Mouse (Mus musculus): ENCODE data around the gene Cenpl. TPM values are rescaled to one million over a fixed set of nuclear protein-coding genes. Genes with fewer than 3 reads are reported as not detected.
"Not testable (repeated sequence)": the region's sequence is repeated elsewhere in the genome, so short reads cannot be mapped to it uniquely, and the experiment has no call there.

The Cenpl gene
- 1 to 10 TPM; 1.9 to 2.2 TPM for total RNA-seq (2021)
- long read RNA-seq, experiment 1, partial matches to known transcripts: 1 of 1 reads
- long read RNA-seq, experiment 1, other reads (novel, unspliced or antisense): 0 of 1 reads
- long read RNA-seq, experiment 2, partial matches to known transcripts: 0 of 2 reads
- long read RNA-seq, experiment 2, other reads (novel, unspliced or antisense): 1 of 2 reads

GRCm38 (mm10) chr1:161070352-161071271 lies at the start of gene Cenpl, which contains the start of gene Dars2:
Cenpl (plus strand) TSS chr1:161070713.
Dars2 (minus strand) TSS chr1:161070658.
- DNase-seq: peak; percentile 94 to 96
- intact Hi-C loops (cut with DNase I): loop anchor here (5.0 to 10.0 kb wide), 2 partner anchors 62 to 124 kb away; partner anchors contain the start of gene Klhl20

GRCm38 (mm10) chr1:161025410-161026210 lies 44.9 kb upstream of the Cenpl start:
- intact Hi-C loops (cut with DNase I): no loop called here
- no peak for DNase-seq

GRCm38 (mm10) chr1:161027196-161027595 lies 43.3 kb upstream of the Cenpl start:
- intact Hi-C loops (cut with DNase I): no loop called here
- no peak for DNase-seq

GRCm38 (mm10) chr1:161028427-161028826 lies 42.1 kb upstream of the Cenpl start:
- intact Hi-C loops (cut with DNase I); DNase-seq: not testable (repeated sequence)

- DNase-seq: no peak
- intact Hi-C loops (cut with DNase I): loop anchor here (10.0 kb wide), 1 partner anchor 815 kb away; the partner anchor contains the start of gene Cacybp
Observed at GRCm38 (mm10) chr1:161030058-161030457, 40.5 kb upstream of the Cenpl start.

GRCm38 (mm10) chr1:161031881-161032280 lies 38.6 kb upstream of the Cenpl start:
- no peak for DNase-seq
- intact Hi-C loops (cut with DNase I): loop anchor here (10.0 kb wide), 1 partner anchor 817 kb away; the partner anchor contains the start of gene Cacybp

GRCm38 (mm10) chr1:161032345-161032744 lies 38.2 kb upstream of the Cenpl start:
- DNase-seq: no peak
- intact Hi-C loops (cut with DNase I): loop anchor here (10.0 kb wide), 1 partner anchor 818 kb away; the partner anchor contains the start of gene Cacybp

- intact Hi-C loops (cut with DNase I): loop anchor here (10.0 kb wide), 1 partner anchor 819 kb away; the partner anchor contains the start of gene Cacybp
- no peak for DNase-seq
Observed at GRCm38 (mm10) chr1:161033856-161034434, 36.6 kb upstream of the Cenpl start.

GRCm38 (mm10) chr1:161034435-161035280 lies 35.9 kb upstream of the Cenpl start, which contains the start of gene Zbtb37:
Zbtb37 (minus strand) TSS chr1:161034849.
- DNase-seq: peak; percentile 97 to 98
- intact Hi-C loops (cut with DNase I): loop anchor here (5.0 to 10.0 kb wide), 2 partner anchors 98 to 820 kb away; partner anchors contain the start of genes Cacybp and Klhl20

- intact Hi-C loops (cut with DNase I): loop anchor here (5.0 to 10.0 kb wide), 2 partner anchors 97 to 821 kb away; partner anchors contain the start of genes Cacybp and Klhl20
- peak in 1 of 2 experiments; percentile 50 for DNase-seq
Observed at GRCm38 (mm10) chr1:161035281-161035785, 35.2 kb upstream of the Cenpl start.

- intact Hi-C loops (cut with DNase I): loop anchor here (5.0 to 10.0 kb wide), 2 partner anchors 96 to 821 kb away; partner anchors contain the start of genes Cacybp and Klhl20
Observed at GRCm38 (mm10) chr1:161035786-161036404, 34.6 kb upstream of the Cenpl start.

GRCm38 (mm10) chr1:161036411-161036841 lies 34.1 kb upstream of the Cenpl start:
- DNase-seq: no peak
- intact Hi-C loops (cut with DNase I): loop anchor here (5.0 to 10.0 kb wide), 2 partner anchors 96 to 822 kb away; partner anchors contain the start of genes Cacybp and Klhl20

More at GRCm38 (mm10) chr1:161035786-161036404, 34.6 kb upstream of the Cenpl start:
- no peak for DNase-seq

GRCm38 (mm10) chr1:161037026-161037425 lies 33.5 kb upstream of the Cenpl start:
- intact Hi-C loops (cut with DNase I): loop anchor here (5.0 to 10.0 kb wide), 2 partner anchors 95 to 822 kb away; partner anchors contain the start of genes Cacybp and Klhl20
- no peak for DNase-seq

- intact Hi-C loops (cut with DNase I): loop anchor here (5.0 to 10.0 kb wide), 2 partner anchors 95 to 823 kb away; partner anchors contain the start of genes Cacybp and Klhl20
- no peak for DNase-seq
Observed at GRCm38 (mm10) chr1:161037599-161037998, 32.9 kb upstream of the Cenpl start.

- intact Hi-C loops (cut with DNase I): loop anchor here (5.0 to 10.0 kb wide), 2 partner anchors 94 to 823 kb away; partner anchors contain the start of genes Cacybp and Klhl20
- no peak for DNase-seq
Observed at GRCm38 (mm10) chr1:161038004-161038403, 32.5 kb upstream of the Cenpl start.

GRCm38 (mm10) chr1:161038968-161039721 lies 31.4 kb upstream of the Cenpl start:
- DNase-seq: no peak
- intact Hi-C loops (cut with DNase I): loop anchor here (5.0 to 10.0 kb wide), 2 partner anchors 93 to 824 kb away; partner anchors contain the start of genes Cacybp and Klhl20

Data from heart, postnatal 14 days (tissue).